Comparison of ENCODE assay signal across 30 mouse cellular contexts in the genomic region with DNA sequence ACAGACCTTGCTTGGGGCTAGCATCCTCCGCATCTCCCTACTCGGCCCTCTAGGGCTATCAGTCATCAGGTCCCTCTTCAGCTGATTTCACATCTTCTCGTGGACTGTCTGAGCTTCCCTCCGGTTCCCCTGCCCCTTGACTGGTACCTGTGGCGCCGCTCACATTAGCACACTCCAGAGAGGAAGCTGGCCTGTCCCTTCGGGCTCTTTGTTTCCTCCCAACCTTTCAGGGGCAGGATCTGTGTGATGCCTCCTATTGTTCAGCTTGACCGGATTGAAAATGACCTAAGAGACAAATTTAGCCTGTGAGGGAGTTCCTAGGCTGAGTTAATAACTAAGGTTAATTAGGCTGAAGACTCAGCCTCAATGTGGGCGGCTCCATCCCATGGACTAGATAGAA.
DNase-seq lines count a peak whose midpoint lies in the region; ATAC-seq lines count a peak whose summit lies in the region.
"Had no signal": no experiment of that assay in that cellular context is flagged by ENCODE, and none has a peak within 500 bp of the region (broad histone marks: within the 10 kb centered on the region; RNA-seq: fewer than 3 reads in every experiment).

No protein-coding gene starts in this region.

- WGBS in heart, embryonic 11.5 days (ENCODE audit: insufficient replicate concordance): 87% methylated on average over 9 of the region's 9 CpGs
- WGBS in heart, embryonic 16.5 days: 90% methylated on average over 9 of the region's 9 CpGs
- 87% methylated on average over 9 of the region's 9 CpGs for WGBS in kidney, embryonic 15.5 days

- H3K4me2 ChIP-seq in heart, embryonic 11.5 days: no peak overlapping the region
- H3K4me2 ChIP-seq in heart, embryonic 16.5 days (ENCODE audit: low read depth, low read length): no peak overlapping the region
- no peak overlapping the region for H3K4me2 ChIP-seq in kidney, embryonic 15.5 days
- H3K4me2 ChIP-seq: embryonic facial prominence, embryonic 12.5 days; embryonic facial prominence, embryonic 15.5 days; heart, embryonic 12.5 days; heart, embryonic 15.5 days; hindbrain, embryonic 13.5 days; intestine, embryonic 15.5 days had no signal

- no peak overlapping the region for H3K27ac ChIP-seq in heart, embryonic 11.5 days (ENCODE audit: low read depth, low read length)
- H3K27ac ChIP-seq in heart, embryonic 16.5 days (ENCODE audit: low read length): peak overlapping the region; percentile 44
- H3K27ac ChIP-seq in kidney, embryonic 15.5 days: no peak overlapping the region
- H3K27ac ChIP-seq: embryonic facial prominence, embryonic 12.5 days; embryonic facial prominence, embryonic 15.5 days; heart, embryonic 15.5 days; hindbrain, embryonic 10.5 days; hindbrain, embryonic 13.5 days; intestine, embryonic 15.5 days had no signal

- DNase-seq in heart, adult 11 months: peak; percentile 94
- DNase-seq in heart, postnatal 36 days: no peak
- peak; percentile 26 for DNase-seq in kidney, adult 9 months
- DNase-seq: adrenal gland, postnatal 10 days; adrenal gland, postnatal 36 days; B cell, adult 2 months; cerebellum, adult 11 months; cerebellum, adult 2 months; cerebellum, adult 9-11 months; cerebellum, postnatal 25 days; forebrain, postnatal 0 days; gastrocnemius, postnatal 10 days; gastrocnemius, postnatal 36 days; kidney, adult 18-20 months had no signal

- no peaks in the 10 kb centered on the region for H3K27me3 ChIP-seq in heart, embryonic 11.5 days (ENCODE audit: control insufficient read depth, insufficient read depth, low read length)
- no peaks in the 10 kb centered on the region for H3K27me3 ChIP-seq in heart, embryonic 16.5 days (ENCODE audit: control insufficient read depth, insufficient read depth, low read length)
- H3K27me3 ChIP-seq in kidney, embryonic 15.5 days: no peaks in the 10 kb centered on the region
- H3K27me3 ChIP-seq: CH12.LX; embryonic facial prominence, embryonic 12.5 days; embryonic facial prominence, embryonic 15.5 days; heart, embryonic 12.5 days; heart, embryonic 15.5 days; hindbrain, embryonic 13.5 days; intestine, embryonic 15.5 days; Patski had no signal

- no peak overlapping the region for H3K9ac ChIP-seq in heart, embryonic 11.5 days (ENCODE audit: low read depth, low read length)
- no peak overlapping the region for H3K9ac ChIP-seq in heart, embryonic 16.5 days (ENCODE audit: low read length)
- H3K9ac ChIP-seq in kidney, embryonic 15.5 days: no peak overlapping the region
- H3K9ac ChIP-seq: embryonic facial prominence, embryonic 12.5 days; embryonic facial prominence, embryonic 15.5 days; forebrain, postnatal 0 days; heart, embryonic 12.5 days; heart, embryonic 15.5 days; hindbrain, embryonic 13.5 days; intestine, embryonic 15.5 days had no signal

- intact Hi-C loops in heart, postnatal 36 days (cut with DNase I): loop anchor here (2.0 kb wide), 1 partner anchor 41 kb away; no protein-coding TSS in a partner anchor

- peaks cover 14% of the 10 kb centered on the region for H3K4me1 ChIP-seq in heart, embryonic 11.5 days (ENCODE audit: control insufficient read depth, insufficient read depth, low read length)
- H3K4me1 ChIP-seq in heart, embryonic 16.5 days (ENCODE audit: control insufficient read depth, insufficient read depth, low read length): peaks cover 37% of the 10 kb centered on the region
- peaks cover 29% of the 10 kb centered on the region for H3K4me1 ChIP-seq in kidney, embryonic 15.5 days

- no peak overlapping the region for H3K4me3 ChIP-seq in heart, embryonic 11.5 days (ENCODE audit: low read depth, low read length)
- no peak overlapping the region for H3K4me3 ChIP-seq in heart, embryonic 16.5 days (ENCODE audit: low read length)
- H3K4me3 ChIP-seq in kidney, embryonic 15.5 days (replicated peaks): no peak overlapping the region
- H3K4me3 ChIP-seq: embryonic facial prominence, embryonic 12.5 days; embryonic facial prominence, embryonic 15.5 days; heart, embryonic 12.5 days; heart, embryonic 15.5 days; hindbrain, embryonic 10.5 days; hindbrain, embryonic 13.5 days; intestine, embryonic 15.5 days had no signal

- H3K36me3 ChIP-seq in heart, embryonic 11.5 days (ENCODE audit: control insufficient read depth, insufficient read depth, low read length): peaks cover 16% of the 10 kb centered on the region
- peaks cover 33% of the 10 kb centered on the region for H3K36me3 ChIP-seq in heart, embryonic 16.5 days (ENCODE audit: control insufficient read depth, insufficient read depth)
- H3K36me3 ChIP-seq in kidney, embryonic 15.5 days: peaks cover 64% of the 10 kb centered on the region
- H3K36me3 ChIP-seq: G1E had no signal

- no peak for ATAC-seq in heart, embryonic 11.5 days (replicated peaks; ENCODE audit: insufficient number of reproducible peaks, low FRiP score, low TSS enrichment)
- ATAC-seq in heart, embryonic 16.5 days (replicated peaks; ENCODE audit: extremely low read depth, insufficient read depth, low FRiP score): no peak
- ATAC-seq in kidney, embryonic 15.5 days (replicated peaks; ENCODE audit: low FRiP score): no peak
- ATAC-seq in frontal cortex, adult (ENCODE audit: low TSS enrichment): no peak
- ATAC-seq: forebrain, embryonic 14.5 days; forebrain, postnatal 0 days; hindbrain, embryonic 16.5 days; intestine, embryonic 15.5 days; Patski had no signal

- H3K9me3 ChIP-seq in heart, embryonic 11.5 days (replicated peaks; ENCODE audit: control insufficient read depth, low read length): no peaks in the 10 kb centered on the region
- H3K9me3 ChIP-seq in heart, embryonic 16.5 days (replicated peaks; ENCODE audit: control insufficient read depth, low read length): no peaks in the 10 kb centered on the region; the same call in 1 of the 2 replicates
- H3K9me3 ChIP-seq in kidney, embryonic 15.5 days (replicated peaks): no peaks in the 10 kb centered on the region
- H3K9me3 ChIP-seq: embryonic facial prominence, embryonic 12.5 days; embryonic facial prominence, embryonic 15.5 days; heart, embryonic 12.5 days; heart, embryonic 15.5 days; hindbrain, embryonic 13.5 days; intestine, embryonic 15.5 days had no signal

Comparison
In these comparisons a context has a peak if more than half of its experiments do, and no peak if none do; other contexts are left out.
1. DNase-seq: peak in heart, adult 11 months (single experiment) and kidney, adult 9 months (single experiment); none in heart, postnatal 36 days (0 of 2).